Mouse (Mus musculus): ENCODE measurements around the gene Thy1. TPM values are rescaled to one million over a fixed set of nuclear protein-coding genes. Genes with fewer than 3 reads are reported as not detected.

Thy1 gene
- total RNA-seq (2021) = 100 to 1,000 TPM; 854 to 877 TPM
- long read RNA-seq, experiment 1, transcript Thy1-201 (4 exons, 1,735 nt) = major isoform, 44 of 110 reads
- long read RNA-seq, experiment 1, partial matches to known transcripts = 2 of 110 reads
- long read RNA-seq, experiment 1, other reads (novel, unspliced or antisense) = 64 of 110 reads
- long read RNA-seq, experiment 2, transcript Thy1-201 (4 exons, 1,735 nt) = major isoform, 38 of 88 reads
- long read RNA-seq, experiment 2, partial matches to known transcripts = 3 of 88 reads
- long read RNA-seq, experiment 2, other reads (novel, unspliced or antisense) = 46 of 88 reads

GRCm38 (mm10) chr9:44042836-44043707 is at the start of gene Thy1:
Thy1 (plus strand) TSS chr9:44043384.
- intact Hi-C loops (cut with DNase I) = loop anchor here (5.0 kb wide), 1 partner anchor 36 kb away; no protein-coding TSS in a partner anchor
- DNase-seq (ENCODE audit: low spot score in 2 of 2) = peak; percentile 80 to 83

GRCm38 (mm10) chr9:43997681-43998080 is 45.5 kb upstream of the Thy1 start:
- intact Hi-C loops (cut with DNase I) = no loop called here
- no peak for DNase-seq (ENCODE audit: low spot score in 2 of 2)

DNA sequence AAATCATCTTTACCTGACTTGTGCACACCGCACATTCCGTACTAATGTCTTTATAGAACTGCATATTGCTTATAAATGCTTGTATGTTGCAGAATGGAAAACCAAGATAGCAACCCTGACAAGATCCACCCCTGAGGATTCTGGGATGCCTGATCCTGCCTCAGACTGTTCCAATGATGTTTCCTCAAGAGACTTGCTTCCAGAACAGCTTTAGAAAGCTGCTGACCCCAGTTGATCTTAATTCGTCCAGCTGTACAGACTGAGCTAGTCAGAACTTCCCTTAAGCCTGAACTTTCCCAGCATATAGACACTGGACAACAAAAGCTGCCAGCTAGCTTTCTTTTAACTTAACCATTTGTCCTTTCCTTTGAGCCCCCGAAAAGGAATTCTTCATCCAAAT is 44.3 kb upstream of the Thy1 start:
- DNase-seq (ENCODE audit: low spot score in 2 of 2) = no peak
- intact Hi-C loops (cut with DNase I) = no loop called here

DNA sequence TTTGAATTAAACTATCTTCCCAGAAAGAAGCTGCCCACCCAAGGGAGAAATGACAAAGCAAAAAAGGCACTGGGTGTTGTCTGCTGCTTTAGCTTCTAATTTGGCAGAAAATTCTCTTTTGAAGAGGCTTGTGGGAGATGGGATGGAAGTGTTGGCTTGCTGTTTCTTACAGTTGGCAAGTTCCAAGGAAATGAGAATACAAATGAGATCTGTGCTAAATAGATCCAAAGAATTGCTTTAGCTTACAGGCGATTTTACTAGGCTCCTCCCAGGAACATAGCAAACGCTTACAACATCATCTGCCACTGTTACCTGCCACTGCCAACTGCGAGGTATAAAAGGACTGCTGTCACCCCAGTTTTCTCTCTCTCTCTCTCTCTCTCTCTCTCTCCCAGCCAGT is 38.8 kb upstream of the Thy1 start:
- intact Hi-C loops (cut with DNase I) = no loop called here
- peak; percentile 15 to 79 for DNase-seq (ENCODE audit: low spot score in 2 of 2)

DNA sequence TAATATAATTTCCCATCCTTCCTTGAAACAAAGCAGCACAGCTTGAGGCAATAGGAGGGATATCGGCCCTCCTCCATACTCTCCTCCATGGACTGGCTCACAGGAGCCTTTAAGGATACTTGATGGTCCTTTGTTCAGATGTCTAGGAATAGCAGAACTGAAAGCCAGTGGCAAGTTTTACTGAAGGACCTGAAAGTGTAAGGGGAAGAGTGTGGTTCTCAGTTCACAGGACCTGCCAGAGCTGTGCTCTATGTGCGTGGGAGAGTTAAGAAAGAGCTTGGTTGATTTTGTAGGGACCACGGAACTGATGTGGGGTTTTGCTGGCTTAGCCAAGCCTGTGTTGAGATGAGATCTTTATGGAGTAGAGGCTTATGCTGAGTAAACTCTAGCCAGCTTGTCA is 37.9 kb upstream of the Thy1 start:
- intact Hi-C loops (cut with DNase I) = loop anchor here (5.0 kb wide), 1 partner anchor 37 kb away; the partner anchor contains the start of gene Thy1
- no peak for DNase-seq (ENCODE audit: low spot score in 2 of 2)

GRCm38 (mm10) chr9:44007323-44007722 is 35.9 kb upstream of the Thy1 start:
- no peak for DNase-seq (ENCODE audit: low spot score in 2 of 2)
- intact Hi-C loops (cut with DNase I) = loop anchor here (5.0 kb wide), 1 partner anchor 35 kb away; the partner anchor contains the start of gene Thy1

DNA sequence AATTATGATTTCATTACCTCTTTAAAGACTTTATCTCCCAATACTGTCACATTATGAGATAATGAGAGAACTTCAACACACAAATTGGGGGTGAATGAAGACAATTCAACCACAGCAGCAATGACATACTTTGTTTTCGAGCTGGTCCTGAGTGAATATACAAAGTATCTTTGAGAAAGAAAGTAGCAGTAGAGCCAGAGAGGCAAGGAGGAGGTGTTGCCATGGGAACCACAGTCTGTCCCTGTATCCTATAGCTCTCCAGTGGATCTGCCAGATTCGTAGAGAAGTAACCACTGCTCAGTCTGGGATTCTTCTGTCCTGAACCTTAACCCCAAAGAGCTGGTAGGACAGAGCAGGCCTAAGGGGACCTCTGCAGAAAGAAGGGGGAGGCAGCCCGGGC is 35.2 kb upstream of the Thy1 start:
- DNase-seq (ENCODE audit: low spot score in 2 of 2) = peak; percentile 45 to 48
- intact Hi-C loops (cut with DNase I) = loop anchor here (5.0 kb wide), 1 partner anchor 34 kb away; the partner anchor contains the start of gene Thy1

DNA sequence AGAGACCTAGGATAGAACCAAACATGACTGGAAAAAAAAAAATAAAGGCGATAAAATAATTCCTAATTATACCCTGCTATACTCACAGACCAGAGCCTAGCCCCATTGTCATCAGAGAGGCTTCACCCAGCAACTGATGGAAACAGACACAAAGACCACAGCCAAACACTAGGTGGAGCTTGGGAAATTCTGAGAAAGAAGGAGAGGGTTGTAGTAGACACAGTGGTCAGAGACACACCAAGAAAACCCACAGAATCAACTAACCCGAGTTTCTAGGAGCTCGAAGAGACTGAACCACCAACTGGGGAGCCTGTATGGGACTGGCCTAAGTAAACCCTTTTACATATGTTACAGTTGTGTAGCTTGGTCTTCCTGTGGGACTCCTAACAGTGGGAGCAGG is 32.3 kb upstream of the Thy1 start:
- DNase-seq (ENCODE audit: low spot score in 2 of 2) = no peak
- intact Hi-C loops (cut with DNase I) = no loop called here

DNA sequence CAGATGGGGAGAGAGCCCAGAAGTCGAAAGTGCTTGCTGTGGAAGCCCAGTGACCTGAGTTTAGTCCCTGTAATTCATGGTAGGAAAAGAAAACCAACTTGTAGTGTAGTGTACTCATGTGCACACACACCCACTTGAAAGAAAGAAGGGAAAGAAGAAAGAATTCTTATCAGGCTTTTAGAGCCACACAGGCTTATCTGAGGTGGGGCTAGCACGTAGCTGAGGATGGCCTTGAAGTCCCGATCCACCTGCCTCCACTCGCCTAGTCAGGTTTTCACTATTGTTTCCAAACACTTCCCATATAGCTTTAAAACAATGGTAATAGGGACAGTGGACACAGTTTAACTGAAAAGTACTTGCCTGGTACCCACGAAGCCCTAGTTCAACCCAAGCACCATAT is 31.5 kb upstream of the Thy1 start:
- no peak for DNase-seq (ENCODE audit: low spot score in 2 of 2)
- intact Hi-C loops (cut with DNase I) = no loop called here

DNA sequence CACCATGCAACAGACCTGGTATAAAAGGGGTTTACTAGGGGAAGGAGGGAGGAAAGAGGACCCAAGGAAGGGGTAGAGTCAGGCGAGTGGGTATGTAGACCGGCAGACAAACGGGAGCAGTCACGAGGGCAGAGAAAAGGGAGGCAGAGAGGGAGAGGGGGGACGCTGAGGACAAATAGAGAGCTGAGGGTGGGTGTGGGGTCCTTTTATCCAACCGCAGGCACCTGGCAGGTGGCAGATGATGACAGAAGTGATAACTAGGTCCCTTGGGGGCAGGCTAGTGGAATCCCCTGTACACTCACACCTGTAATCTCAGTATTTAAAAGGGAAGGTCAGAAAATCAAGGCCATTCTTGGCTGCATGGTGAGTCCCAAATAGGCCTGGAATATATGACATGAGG is 31.0 kb upstream of the Thy1 start:
- intact Hi-C loops (cut with DNase I) = no loop called here
- DNase-seq (ENCODE audit: low spot score in 2 of 2) = no peak

- peak; percentile 38 to 61 for DNase-seq (ENCODE audit: low spot score in 2 of 2)
- intact Hi-C loops (cut with DNase I) = no loop called here
Observed at GRCm38 (mm10) chr9:44012761-44013301, 30.4 kb upstream of the Thy1 start.

DNA sequence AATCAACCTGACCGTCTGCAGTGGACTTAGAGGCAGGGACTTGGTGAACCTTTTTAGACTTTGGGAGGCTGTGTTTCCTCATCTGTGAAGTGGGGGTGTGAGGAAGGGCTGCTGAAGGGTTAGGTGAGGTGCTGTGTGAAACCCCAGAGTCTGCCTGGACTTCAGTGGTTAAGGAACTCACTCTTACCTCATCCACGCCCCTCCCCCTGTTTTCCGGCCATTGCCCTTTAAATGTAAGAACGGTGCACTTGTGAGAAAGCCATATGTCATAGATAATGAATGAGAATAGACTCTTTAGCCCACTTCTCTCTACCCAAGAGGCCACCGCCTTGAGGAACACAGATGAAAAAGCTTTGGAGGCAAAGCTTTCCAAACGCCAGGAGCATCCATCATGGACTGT is 29.4 kb upstream of the Thy1 start:
- intact Hi-C loops (cut with DNase I) = no loop called here

GRCm38 (mm10) chr9:44016304-44016703 is 26.9 kb upstream of the Thy1 start:
- peak; percentile 16 to 49 for DNase-seq (ENCODE audit: low spot score in 2 of 2)
- intact Hi-C loops (cut with DNase I) = no loop called here

More for the DNA sequence above, 29.4 kb upstream of the Thy1 start:
- DNase-seq (ENCODE audit: low spot score in 2 of 2) = no peak

- intact Hi-C loops (cut with DNase I) = no loop called here
- DNase-seq (ENCODE audit: low spot score in 2 of 2) = no peak
Observed at GRCm38 (mm10) chr9:44017846-44018245, 25.3 kb upstream of the Thy1 start.

DNA sequence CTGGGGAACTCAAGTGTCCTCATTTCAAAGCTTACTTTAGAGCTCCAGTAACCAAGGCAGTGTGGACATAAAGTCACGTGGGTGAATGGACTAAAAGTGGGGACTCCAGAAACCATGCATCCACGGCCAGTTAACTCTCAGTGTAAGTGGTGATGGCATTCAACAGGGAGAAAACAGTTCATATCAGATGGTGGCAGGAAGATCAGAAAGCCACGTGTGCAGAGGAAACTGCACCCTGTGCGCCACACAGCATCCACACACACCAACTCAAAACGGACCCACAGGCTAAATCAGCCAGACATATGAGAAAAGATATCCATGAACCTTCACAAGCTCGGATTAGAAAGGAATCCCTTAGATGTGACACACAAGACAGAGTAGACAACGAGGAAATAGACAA is 23.2 kb upstream of the Thy1 start:
- intact Hi-C loops (cut with DNase I) = no loop called here
- DNase-seq (ENCODE audit: low spot score in 2 of 2) = no peak

DNA sequence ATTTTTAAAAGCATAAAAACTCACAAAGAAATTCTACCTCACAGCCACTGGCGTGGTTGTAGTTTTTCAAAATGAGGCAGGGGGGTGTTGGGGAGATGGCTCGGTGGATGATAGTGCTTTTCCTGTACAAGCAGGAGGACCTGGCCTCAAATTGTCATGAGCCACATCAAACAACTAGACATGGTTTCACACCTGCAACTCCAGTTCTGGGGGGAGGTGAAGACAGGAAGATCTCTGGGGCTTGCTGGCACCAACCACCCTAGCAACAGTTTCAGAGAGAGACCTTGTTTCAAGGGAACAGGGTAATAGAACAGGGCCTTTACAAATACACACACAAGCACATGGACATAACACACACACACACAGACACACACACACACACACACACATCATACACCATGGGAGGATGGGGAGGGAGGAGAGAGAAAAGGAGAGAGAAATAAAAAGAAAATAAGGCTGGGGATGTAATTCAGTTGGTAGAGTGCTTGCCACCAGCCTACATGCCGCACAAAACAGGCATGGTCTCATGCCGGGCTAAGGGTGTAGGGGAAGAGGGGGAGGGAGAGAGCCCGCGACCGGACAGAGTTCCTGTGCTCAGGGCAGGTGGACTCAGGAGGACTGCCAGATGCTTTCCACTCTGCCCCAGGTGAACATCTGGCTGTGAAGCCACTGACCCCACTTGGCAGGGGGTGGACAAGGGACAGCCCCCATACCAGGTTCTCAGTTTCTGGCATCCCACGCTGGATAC is 20.9 kb upstream of the Thy1 start:
- no peak for DNase-seq (ENCODE audit: low spot score in 2 of 2)
- intact Hi-C loops (cut with DNase I) = no loop called here

GRCm38 (mm10) chr9:44024096-44024495 is 19.1 kb upstream of the Thy1 start:
- DNase-seq (ENCODE audit: low spot score in 2 of 2) = no peak
- intact Hi-C loops (cut with DNase I) = no loop called here

- DNase-seq (ENCODE audit: low spot score in 2 of 2) = no peak
- intact Hi-C loops (cut with DNase I) = no loop called here
Observed at GRCm38 (mm10) chr9:44029580-44030236, 13.5 kb upstream of the Thy1 start.

DNA sequence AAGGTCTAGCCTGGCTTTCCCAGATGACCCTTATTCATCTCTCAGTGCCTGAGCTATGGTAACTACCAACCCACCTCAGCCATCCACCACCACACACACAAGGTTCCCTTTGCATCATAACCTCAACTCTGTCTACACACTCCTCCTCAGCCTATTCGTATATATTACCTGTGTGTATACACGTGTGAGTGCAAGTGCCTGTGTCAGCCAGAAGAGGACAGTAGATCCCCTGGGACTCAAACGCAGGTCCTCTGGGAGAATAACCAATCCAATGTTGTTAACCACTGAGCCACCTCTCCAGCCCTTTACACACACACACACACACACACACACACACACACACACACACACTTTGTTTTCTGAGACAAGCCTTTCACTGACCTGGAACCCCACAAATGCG is 12.5 kb upstream of the Thy1 start:
- intact Hi-C loops (cut with DNase I) = no loop called here
- DNase-seq (ENCODE audit: low spot score in 2 of 2) = no peak

Measured in left cerebral cortex, postnatal 14 days (tissue).